Mouse (Mus musculus) embryonic facial prominence, embryonic 11.5 days (tissue): ENCODE measurements at regions not wholly inside any gene's neighbourhood (a gene's known extent, or its start where the extent isn't known, plus 50 kb on each side); places are given as distances from the start of the nearest gene placed in this dataset.
"Not testable (repeated sequence)": the region's sequence is repeated elsewhere in the genome, so short reads cannot be mapped to it uniquely, and the experiment has no call there.

Experiments used
- ATAC-seq: fragments of 200-750 bp; cut with Nextera tagmentation; replicated peaks from 2 replicates; pipeline ENCODE4 v1.8.0; 2017; ENCODE audit warnings: low read depth; ENCODE audit not compliant: insufficient number of reproducible peaks, low FRiP score, low TSS enrichment
- DNase-seq: peaks from one replicate; pipeline ENCODE4 v3.0.0-alpha.2; 2015; ENCODE audit warnings: low spot score
- H3K27ac ChIP-seq: fragments of 300-500 bp; sonication (generic); replicated peaks from 2 replicates; pipeline ENCODE4 v1.5.1; 2014; ENCODE audit warnings: mild to moderate bottlenecking, low read depth, low read length, control low read depth
- H3K27me3 ChIP-seq: fragments of 300-500 bp; sonication (generic); 2 replicates; pipeline ENCODE4 v1.6.1; 2014; ENCODE audit warnings: mild to moderate bottlenecking, low read length, moderate library complexity, mixed read lengths; ENCODE audit not compliant: control insufficient read depth, insufficient read depth
- H3K36me3 ChIP-seq: fragments of 300-500 bp; sonication (generic); replicated peaks from 2 replicates; pipeline ENCODE4 v1.6.1; 2014; ENCODE audit warnings: low read depth, mild to moderate bottlenecking, low read length, moderate library complexity, mixed read lengths; ENCODE audit not compliant: control insufficient read depth, insufficient read depth
- H3K4me1 ChIP-seq: fragments of 300-500 bp; sonication (generic); 2 replicates; pipeline ENCODE4 v1.6.1; 2014; ENCODE audit warnings: low read length, mixed read lengths; ENCODE audit not compliant: control insufficient read depth, insufficient read depth
- H3K4me2 ChIP-seq: fragments of 300-500 bp; sonication (generic); 2 replicates; pipeline ENCODE4 v1.6.1; 2014; ENCODE audit warnings: low read depth, mild to moderate bottlenecking, control low read depth, low read length, moderate library complexity
- H3K4me3 ChIP-seq: fragments of 300-500 bp; sonication (generic); 2 replicates; pipeline ENCODE4 v1.5.1; 2014; ENCODE audit warnings: low read depth, low read length, control low read depth
- H3K9ac ChIP-seq: fragments of 300-500 bp; sonication (generic); replicated peaks from 2 replicates; pipeline ENCODE4 v1.6.1; 2014; ENCODE audit warnings: mild to moderate bottlenecking, control low read depth, low read length
- H3K9me3 ChIP-seq: fragments of 300-500 bp; sonication (generic); replicated peaks from 2 replicates; pipeline ENCODE4 v1.6.1; 2016; ENCODE audit warnings: mild to moderate bottlenecking, low read length, inconsistent platforms, mixed read lengths; ENCODE audit not compliant: control insufficient read depth
- WGBS: fragments of 180-500 bp; shearing (Covaris S2); extraction: QIAGEN DNeasy Blood & Tissue Kit; methylation state at CpG from one replicate; pipeline ENCODE4 v1.1.7; 2014; 5-methylcytosine and 5-hydroxymethylcytosine counted together

DNA sequence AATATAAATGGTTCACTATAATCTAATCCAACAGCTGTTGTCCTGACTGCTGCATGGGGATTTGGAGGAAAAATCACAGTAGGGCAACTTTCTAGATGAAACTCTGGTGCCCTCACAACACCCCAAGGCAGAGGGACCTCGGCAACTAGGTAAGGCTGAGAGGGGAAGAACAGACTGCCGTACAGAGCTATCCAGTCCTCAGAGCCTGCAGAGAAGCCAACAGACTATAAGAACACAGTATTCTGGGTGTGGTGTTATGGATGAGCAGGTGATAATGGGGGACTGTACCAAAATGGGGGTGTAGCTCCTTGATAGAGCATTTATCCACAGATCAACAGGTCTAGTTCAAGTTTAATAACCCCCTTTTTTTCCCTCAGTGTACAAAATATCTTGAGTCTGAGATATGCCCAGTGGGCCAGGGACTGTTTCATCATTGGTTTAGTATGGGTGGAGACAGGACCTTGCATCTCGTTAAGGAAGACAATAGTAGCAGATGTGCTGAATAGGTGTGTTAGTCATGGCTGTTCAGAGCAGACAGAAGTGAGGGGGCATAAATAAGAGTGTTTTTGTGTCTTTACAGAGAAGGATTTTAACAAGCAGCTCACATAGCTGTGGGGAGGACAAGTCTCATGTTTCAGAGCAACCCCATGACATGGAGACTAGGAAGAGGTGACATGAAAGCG lies 111.4 kb upstream of the Zfp746 start:
- DNase-seq (no peak), ATAC-seq (no peak)
- H3K9ac ChIP-seq = no peak overlapping the region
- H3K27me3 ChIP-seq = no peaks in the 10 kb centered on the region
- no peak overlapping the region for H3K27ac ChIP-seq
- no peaks in the 10 kb centered on the region for H3K4me1 ChIP-seq
- H3K4me2 ChIP-seq = no peak overlapping the region
- H3K9me3 ChIP-seq = no peaks in the 10 kb centered on the region
- WGBS = 77% methylated on average over 4 of the region's 4 CpGs
- no peaks in the 10 kb centered on the region for H3K36me3 ChIP-seq
- H3K4me3 ChIP-seq = no peak overlapping the region

DNA sequence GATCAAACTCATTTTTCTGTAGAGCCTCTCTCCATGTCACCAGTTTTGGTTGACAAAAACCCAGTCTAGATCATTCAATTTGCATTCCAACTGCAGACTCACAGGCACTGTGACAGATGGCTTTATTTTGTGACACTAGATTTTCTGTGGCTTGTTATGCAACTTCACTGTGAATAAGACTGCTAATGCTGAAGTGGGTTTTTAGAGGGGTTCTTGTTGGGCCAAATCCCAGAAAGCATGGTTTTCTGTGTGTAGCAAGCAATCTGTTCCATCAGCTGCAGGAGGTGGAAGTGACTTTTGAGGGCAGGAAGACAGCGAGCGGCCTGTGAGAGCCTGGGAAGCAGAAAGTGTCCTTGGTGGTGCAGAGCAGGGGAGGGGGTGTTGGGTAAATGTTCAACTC lies 102.0 kb upstream of the Zfp746 start:
- H3K9me3 ChIP-seq, H3K27ac ChIP-seq, ATAC-seq, H3K27me3 ChIP-seq, H3K36me3 ChIP-seq, H3K9ac ChIP-seq, H3K4me2 ChIP-seq, DNase-seq, H3K4me1 ChIP-seq, H3K4me3 ChIP-seq: not testable (repeated sequence)
- WGBS = 79% methylated on average over 2 of the region's 2 CpGs

DNA sequence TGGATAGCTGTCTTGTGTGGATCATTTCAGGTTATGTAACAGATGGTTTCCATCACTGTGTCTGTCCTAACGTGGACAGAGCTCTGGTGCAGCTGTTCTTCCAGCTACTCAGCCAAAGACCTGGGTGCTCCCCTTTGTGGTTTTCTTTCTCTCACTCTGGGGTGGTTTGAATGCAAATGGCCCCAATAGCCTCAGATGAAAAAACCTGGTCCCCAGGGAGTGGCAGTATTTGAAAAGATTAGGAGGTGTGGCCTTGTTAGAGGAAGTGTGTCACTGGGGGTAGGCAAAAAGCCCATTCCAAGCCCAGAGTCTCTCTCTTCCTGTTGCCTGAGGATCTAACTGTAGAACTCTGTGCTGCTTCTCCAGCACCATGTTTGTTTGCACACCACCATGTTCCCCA lies 98.9 kb upstream of the Zfp746 start:
- Histone ChIP-seq H3K36me3 (no peaks in the 10 kb centered on the region), H3K4me1 (no peaks in the 10 kb centered on the region), H3K9me3 (no peaks in the 10 kb centered on the region), H3K9ac (no peak overlapping the region), H3K4me3 (no peak overlapping the region), H3K27me3 (no peaks in the 10 kb centered on the region), H3K27ac (no peak overlapping the region), H3K4me2 (no peak overlapping the region)
- ATAC-seq (no peak), DNase-seq (no peak)
- 28% methylated on average over 1 of the region's 1 CpGs for WGBS

DNA sequence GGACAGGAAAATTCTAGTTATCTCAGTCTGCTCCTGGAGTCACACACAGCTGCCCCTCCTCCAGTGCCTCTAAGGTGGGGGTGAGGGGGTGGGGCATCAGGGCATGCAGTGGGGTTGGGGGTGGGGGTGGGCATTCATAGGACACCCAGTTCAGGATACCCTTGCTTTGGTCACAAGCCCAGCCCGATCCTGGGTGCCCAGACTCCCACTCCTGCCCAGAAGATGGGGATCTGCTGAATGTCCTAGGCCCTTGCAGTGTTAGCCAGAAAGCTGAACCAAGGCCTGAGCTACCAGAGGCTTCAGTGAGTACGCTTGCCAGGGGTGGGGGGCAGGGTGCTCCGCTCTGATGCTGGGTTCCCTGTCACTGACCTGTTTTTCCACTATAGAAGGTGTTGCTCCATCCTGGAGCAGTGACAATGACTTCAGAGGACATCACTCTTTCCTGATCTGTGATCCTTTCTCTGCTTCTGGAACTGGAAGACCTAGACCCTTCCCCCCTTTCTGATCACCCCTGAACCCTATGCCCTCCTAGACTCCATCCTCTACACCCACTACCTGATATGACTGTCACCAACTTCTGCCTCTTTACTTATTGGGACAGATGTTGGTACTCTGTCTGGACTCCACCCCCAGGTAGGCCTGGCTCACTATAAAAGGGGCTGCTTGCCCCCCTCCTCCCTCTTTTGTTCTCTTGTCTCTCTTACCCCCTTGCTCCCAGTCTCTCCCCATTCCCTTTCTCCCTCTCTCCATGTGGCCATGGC lies 92.1 kb upstream of the Zfp746 start:
- WGBS = 56% methylated on average over 3 of the region's 3 CpGs
- H3K36me3 ChIP-seq = no peaks in the 10 kb centered on the region
- H3K4me3 ChIP-seq = no peak overlapping the region
- H3K27me3 ChIP-seq = no peaks in the 10 kb centered on the region
- no peak overlapping the region for H3K9ac ChIP-seq
- H3K4me2 ChIP-seq = no peak overlapping the region
- DNase-seq = no peak
- 0 out of 2 replicates have a peak, but pooled peaks have one; percentile 23 for ATAC-seq
- H3K27ac ChIP-seq = no peak overlapping the region
- no peaks in the 10 kb centered on the region for H3K9me3 ChIP-seq
- H3K4me1 ChIP-seq = no peaks in the 10 kb centered on the region

DNA sequence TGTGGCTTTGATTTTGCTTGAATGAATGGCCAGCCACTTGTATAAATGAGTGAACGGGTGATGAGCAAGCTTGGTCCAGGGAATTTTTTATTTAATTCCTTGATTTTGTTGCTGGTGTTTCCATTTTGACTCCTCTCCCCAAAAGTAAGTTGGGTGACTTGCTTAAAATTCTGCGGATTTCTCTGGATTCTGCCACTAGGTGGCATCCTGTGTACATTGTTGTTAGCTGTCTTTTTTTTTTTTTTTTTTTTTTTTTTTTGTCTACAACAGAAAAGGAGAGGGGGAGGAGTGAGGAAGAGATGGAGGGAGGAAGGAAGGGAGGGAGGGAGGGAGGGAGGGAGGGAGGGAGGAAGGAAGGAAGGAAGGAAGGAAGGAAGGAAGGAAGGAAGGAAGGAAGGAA lies 91.5 kb upstream of the Zfp746 start:
- no peak overlapping the region for H3K9ac ChIP-seq
- no peak overlapping the region for H3K27ac ChIP-seq
- no peaks in the 10 kb centered on the region for H3K36me3 ChIP-seq
- 10% methylated on average over 2 of the region's 2 CpGs for WGBS
- no peaks in the 10 kb centered on the region for H3K27me3 ChIP-seq
- H3K4me2 ChIP-seq = no peak overlapping the region
- no peaks in the 10 kb centered on the region for H3K9me3 ChIP-seq
- peak; percentile 83 for DNase-seq
- ATAC-seq = no peak
- no peaks in the 10 kb centered on the region for H3K4me1 ChIP-seq
- H3K4me3 ChIP-seq = no peak overlapping the region

DNA sequence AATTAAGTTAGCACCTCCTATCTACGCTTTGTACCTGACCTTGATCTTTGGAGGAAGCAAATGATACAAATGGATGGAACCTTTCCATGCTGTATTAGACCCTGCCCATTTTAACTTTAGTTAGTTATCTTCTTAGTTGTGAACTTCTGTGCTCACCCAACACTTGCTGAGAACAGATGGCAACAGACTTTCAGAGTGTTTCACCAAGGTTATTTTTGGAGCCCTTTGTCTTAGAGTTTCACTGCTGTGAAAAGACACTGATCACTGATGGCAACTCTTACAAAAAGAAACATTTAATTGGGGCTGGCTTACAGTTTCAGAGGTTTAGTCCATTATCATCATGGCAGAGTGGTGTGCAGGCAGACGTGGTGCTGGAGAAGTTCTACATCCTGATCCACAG lies 88.8 kb upstream of the Zfp746 start:
- H3K27ac ChIP-seq = no peak overlapping the region
- H3K36me3 ChIP-seq = no peaks in the 10 kb centered on the region
- WGBS = 78% methylated on average over 2 of the region's 2 CpGs
- no peak for ATAC-seq
- H3K4me1 ChIP-seq = no peaks in the 10 kb centered on the region
- no peaks in the 10 kb centered on the region for H3K27me3 ChIP-seq
- DNase-seq = no peak
- H3K4me2 ChIP-seq = no peak overlapping the region
- no peaks in the 10 kb centered on the region for H3K9me3 ChIP-seq
- H3K4me3 ChIP-seq = no peak overlapping the region
- no peak overlapping the region for H3K9ac ChIP-seq

DNA sequence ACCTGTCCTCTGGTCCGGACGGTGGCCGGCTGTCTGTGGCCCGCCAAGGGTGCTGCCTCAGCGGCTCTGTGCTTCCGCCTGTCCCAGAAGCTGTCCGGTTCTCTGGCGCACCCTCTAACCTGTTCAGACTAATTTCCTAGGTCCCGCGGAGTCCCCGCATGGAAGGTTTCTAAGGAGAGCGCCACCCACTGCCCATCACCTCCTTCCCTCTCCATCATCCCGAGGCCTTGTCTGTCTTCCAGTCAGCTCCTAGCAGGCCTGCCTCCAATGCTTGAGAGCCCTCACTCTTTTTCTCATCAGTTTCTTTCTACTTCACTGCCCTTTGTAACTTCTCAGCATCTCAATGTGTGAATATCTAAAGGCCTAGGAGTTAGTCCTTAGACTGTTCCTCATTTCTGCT lies 86.4 kb upstream of the Zfp746 start:
- WGBS = 91% methylated on average over 9 of the region's 13 CpGs
- not testable (repeated sequence) for H3K27ac ChIP-seq, H3K27me3 ChIP-seq, ATAC-seq, H3K9ac ChIP-seq, H3K9me3 ChIP-seq, H3K4me3 ChIP-seq, DNase-seq, H3K4me1 ChIP-seq, H3K36me3 ChIP-seq, H3K4me2 ChIP-seq

DNA sequence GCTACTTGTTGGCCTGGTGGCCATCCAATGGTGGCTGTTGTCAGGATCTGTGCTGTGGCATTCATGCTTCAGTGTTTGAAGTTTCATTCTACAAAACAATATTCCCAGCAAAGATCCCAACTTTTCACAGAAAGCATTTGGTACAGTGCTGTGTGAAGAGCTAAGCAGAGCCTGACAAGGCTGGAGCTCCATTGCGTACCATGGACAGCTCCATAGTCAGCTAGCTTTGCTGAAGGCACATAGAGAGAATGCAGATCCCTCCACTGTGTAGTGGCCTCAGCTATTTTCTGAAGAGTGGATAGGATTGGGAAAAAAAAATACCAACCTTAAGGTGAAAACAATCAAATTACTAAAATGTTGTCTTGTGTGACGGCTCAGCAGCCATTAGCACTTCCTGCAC lies 50.5 kb upstream of the Zfp746 start:
- WGBS = 57% methylated on average over 2 of the region's 2 CpGs
- Histone ChIP-seq H3K4me1 (no peaks in the 10 kb centered on the region), H3K9me3 (no peaks in the 10 kb centered on the region), H3K36me3 (no peaks in the 10 kb centered on the region), H3K4me3 (no peak overlapping the region), H3K27me3 (no peaks in the 10 kb centered on the region), H3K27ac (no peak overlapping the region), H3K4me2 (no peak overlapping the region), H3K9ac (no peak overlapping the region)
- DNase-seq = peak; percentile 80
- no peak for ATAC-seq
